Mouse (Mus musculus) E14TG2a.4 (cell line): ENCODE results near the gene Pccb.

Experiments used
- H3K27me3 ChIP-seq: 2 replicates; pipeline ENCODE4 v1.6.1; 2014; ENCODE audit warnings: low read length, control low read depth; ENCODE audit not compliant: insufficient read depth
- H3K36me3 ChIP-seq: 2 replicates; pipeline ENCODE4 v1.6.1; 2014; ENCODE audit warnings: low read length, control low read depth; ENCODE audit not compliant: insufficient read depth
- H3K4me1 ChIP-seq: replicated peaks from 2 replicates; pipeline ENCODE4 v1.6.1; 2014; ENCODE audit warnings: low read depth, low read length, control low read depth
- H3K4me3 ChIP-seq: replicated peaks from 2 replicates; pipeline ENCODE4 v1.5.1; 2014; ENCODE audit warnings: mild to moderate bottlenecking, low read length
- H3K9me3 ChIP-seq: 2 replicates; pipeline ENCODE4 v1.6.1; 2014; ENCODE audit warnings: low read length, control low read depth
- CTCF ChIP-seq: conservative IDR thresholded peaks from 2 replicates; pipeline ENCODE4 v1.5.1; 2014; ENCODE audit warnings: low read length
- NANOG ChIP-seq: IDR thresholded peaks from 2 replicates; pipeline ENCODE4 v1.6.1; 2014; ENCODE audit warnings: borderline replicate concordance, low read length, mixed read lengths
- POU5F1 ChIP-seq: IDR thresholded peaks from 2 replicates; pipeline ENCODE4 v1.6.1; 2014; ENCODE audit warnings: low read length, borderline replicate concordance

Gene Pccb

DNA sequence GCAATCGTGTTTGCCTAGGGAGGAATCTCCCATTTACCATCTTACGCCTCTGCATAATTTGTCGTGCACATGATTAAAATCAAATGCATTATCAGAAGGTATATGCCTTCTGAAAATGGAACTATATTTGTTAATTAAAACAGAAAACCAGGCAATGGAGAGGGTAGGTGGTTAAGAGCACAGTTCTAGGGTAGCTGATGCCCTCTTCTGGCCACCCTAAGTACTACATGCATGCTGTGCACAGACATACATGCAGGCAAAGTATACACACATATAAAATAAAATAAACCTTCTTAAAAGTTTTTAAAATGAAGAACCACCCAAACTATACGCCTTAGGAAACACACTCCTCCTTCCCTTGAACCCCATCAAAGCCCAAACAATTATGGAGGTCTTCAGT is 32.6 kb downstream of the Pccb start:
- no peaks in the 10 kb centered on the region for H3K27me3 ChIP-seq
- peaks cover 16% of the 10 kb centered on the region for H3K9me3 ChIP-seq
- H3K36me3 ChIP-seq, result no peaks in the 10 kb centered on the region
- TF ChIP-seq CTCF (peak; percentile 93), POU5F1 (no peak)
- H3K4me3 ChIP-seq, result no peak overlapping the region
- H3K4me1 ChIP-seq, result peaks cover 25% of the 10 kb centered on the region

GRCm38 (mm10) chr9:100997138-100997537 is 37.6 kb downstream of the Pccb start:
- Histone ChIP-seq H3K27me3 (no peaks in the 10 kb centered on the region), H3K4me1 (0 out of 2 replicates have a peak, but pooled peaks cover 6% of the 10 kb centered on the region), H3K4me3 (no peak overlapping the region), H3K9me3 (no peaks in the 10 kb centered on the region), H3K36me3 (peaks cover 15% of the 10 kb centered on the region; the same call in 1 of the 2 replicates)
- no peak for TF ChIP-seq CTCF
- no peak for TF ChIP-seq POU5F1
- no peak for TF ChIP-seq NANOG

DNA sequence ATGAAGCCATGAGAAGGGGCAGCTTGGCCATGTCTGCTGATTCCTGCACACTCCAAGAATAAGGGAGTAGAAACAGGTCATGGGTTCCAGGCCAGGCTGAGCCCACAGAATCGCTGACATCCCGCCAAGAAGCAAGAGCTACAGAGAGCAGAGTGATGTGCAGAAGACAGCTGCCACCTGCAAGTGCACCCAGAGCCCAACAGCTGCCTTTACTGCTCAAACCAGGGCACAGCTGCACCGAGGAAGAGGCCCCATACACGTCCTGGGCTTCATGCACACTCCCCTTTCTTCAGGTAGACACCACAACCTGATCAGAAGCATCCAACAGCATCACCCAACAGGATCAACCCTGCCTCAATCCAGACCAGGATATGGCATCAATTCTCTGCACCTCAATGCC is 40.8 kb downstream of the Pccb start:
- no peaks in the 10 kb centered on the region for H3K4me1 ChIP-seq
- TF ChIP-seq CTCF (no peak), NANOG (no peak), POU5F1 (no peak)
- no peak overlapping the region for H3K4me3 ChIP-seq
- H3K36me3 ChIP-seq, result peaks cover 15% of the 10 kb centered on the region; the same call in 1 of the 2 replicates
- peaks cover 8% of the 10 kb centered on the region for H3K9me3 ChIP-seq
- no peaks in the 10 kb centered on the region for H3K27me3 ChIP-seq

- TF ChIP-seq CTCF, result no peak
- no peak for TF ChIP-seq POU5F1
- TF ChIP-seq NANOG, result no peak
- Histone ChIP-seq H3K27me3 (no peaks in the 10 kb centered on the region), H3K36me3 (peaks cover 15% of the 10 kb centered on the region; the same call in 1 of the 2 replicates), H3K9me3 (peaks cover 10% of the 10 kb centered on the region), H3K4me3 (no peak overlapping the region), H3K4me1 (peaks cover 5% of the 10 kb centered on the region; the same call in 1 of the 2 replicates)
Observed at GRCm38 (mm10) chr9:100992191-100992590, 42.5 kb downstream of the Pccb start.

DNA sequence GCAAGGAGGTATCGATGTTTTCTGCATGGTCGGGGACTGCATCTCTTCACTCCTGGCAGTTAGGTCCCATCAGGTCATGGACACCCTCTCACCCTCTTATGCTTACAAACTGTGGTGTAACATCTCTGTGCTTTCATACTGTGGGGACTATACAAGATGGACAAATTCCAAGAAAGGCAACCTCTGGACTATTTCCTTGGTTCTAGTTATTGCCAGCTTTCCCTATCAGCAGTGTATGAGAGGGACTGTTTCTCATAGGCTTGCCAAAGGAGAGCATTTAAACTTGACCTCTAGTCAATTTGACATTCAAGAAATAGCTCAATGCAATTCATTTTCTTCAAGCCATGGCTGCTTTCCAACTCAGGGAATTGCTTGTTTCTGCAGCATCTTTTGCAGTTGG is 43.4 kb downstream of the Pccb start:
- Histone ChIP-seq H3K27me3 (no peaks in the 10 kb centered on the region), H3K4me3 (no peak overlapping the region), H3K9me3 (peaks cover 10% of the 10 kb centered on the region), H3K36me3 (peaks cover 15% of the 10 kb centered on the region; the same call in 1 of the 2 replicates), H3K4me1 (peaks cover 5% of the 10 kb centered on the region; the same call in 1 of the 2 replicates)
- TF ChIP-seq NANOG, result no peak

- Histone ChIP-seq H3K27me3 (no peaks in the 10 kb centered on the region), H3K4me1 (peaks cover 7% of the 10 kb centered on the region; the same call in 1 of the 2 replicates), H3K4me3 (no peak overlapping the region), H3K36me3 (peaks cover 15% of the 10 kb centered on the region; the same call in 1 of the 2 replicates), H3K9me3 (peaks cover 10% of the 10 kb centered on the region)
- TF ChIP-seq CTCF (no peak), POU5F1 (no peak), NANOG (no peak)
Observed at GRCm38 (mm10) chr9:100990609-100991008, 44.1 kb downstream of the Pccb start.

GRCm38 (mm10) chr9:100987850-100988249 is 46.8 kb downstream of the Pccb start:
- H3K9me3 ChIP-seq, result peaks cover 10% of the 10 kb centered on the region
- TF ChIP-seq NANOG, result no peak
- TF ChIP-seq CTCF, result no peak
- no peak for TF ChIP-seq POU5F1
- no peaks in the 10 kb centered on the region; the same call in 1 of the 2 replicates for H3K36me3 ChIP-seq
- H3K4me3 ChIP-seq, result no peak overlapping the region
- peaks cover 32% of the 10 kb centered on the region for H3K4me1 ChIP-seq
- no peaks in the 10 kb centered on the region for H3K27me3 ChIP-seq

- Histone ChIP-seq H3K36me3 (no peaks in the 10 kb centered on the region; the same call in 1 of the 2 replicates), H3K4me1 (peaks cover 36% of the 10 kb centered on the region), H3K27me3 (no peaks in the 10 kb centered on the region), H3K9me3 (peaks cover 10% of the 10 kb centered on the region), H3K4me3 (no peak overlapping the region)
- no peak for TF ChIP-seq CTCF
- TF ChIP-seq POU5F1, result no peak
- TF ChIP-seq NANOG, result no peak
Observed at GRCm38 (mm10) chr9:100987006-100987405, 47.7 kb downstream of the Pccb start.
